Mouse (Mus musculus): ENCODE measurements around the gene Dnah6. TPM values are rescaled to one million over a fixed set of nuclear protein-coding genes. Genes with fewer than 3 reads are reported as not detected.

Dnah6 gene
- total RNA-seq (2022) = under 1 TPM in 2 of 4 experiments, not detected in 2; 0.06 to 0.07 TPM

- peak; percentile 92 for DNase-seq
These were observed at the start of gene Dnah6 for GRCm38 (mm10) chr6:73221189-73221957. Dnah6 (minus strand) TSS chr6:73221651.

DNA sequence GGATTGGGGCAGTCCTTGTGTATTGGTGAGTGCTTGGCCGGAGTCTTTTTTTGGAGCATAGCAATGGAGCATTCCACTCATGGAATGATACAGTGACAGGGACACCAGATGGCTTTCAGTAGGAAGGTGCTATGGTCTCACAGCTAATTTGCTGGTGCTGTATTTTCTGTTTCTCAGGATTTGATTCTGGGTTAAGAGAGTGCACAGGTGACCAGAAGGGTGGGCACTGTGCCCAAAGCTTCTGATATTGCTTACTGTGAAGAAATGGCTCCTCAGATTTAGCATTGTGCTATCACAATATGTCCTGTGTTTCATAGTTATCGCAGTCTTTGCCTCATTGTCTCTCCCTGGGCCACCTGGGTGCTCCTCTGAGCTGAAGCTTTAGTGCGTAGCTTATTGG is 47.9 kb upstream of the Dnah6 start:
- no peak for DNase-seq

GRCm38 (mm10) chr6:73267738-73268311 is 46.4 kb upstream of the Dnah6 start:
- DNase-seq = no peak

DNA sequence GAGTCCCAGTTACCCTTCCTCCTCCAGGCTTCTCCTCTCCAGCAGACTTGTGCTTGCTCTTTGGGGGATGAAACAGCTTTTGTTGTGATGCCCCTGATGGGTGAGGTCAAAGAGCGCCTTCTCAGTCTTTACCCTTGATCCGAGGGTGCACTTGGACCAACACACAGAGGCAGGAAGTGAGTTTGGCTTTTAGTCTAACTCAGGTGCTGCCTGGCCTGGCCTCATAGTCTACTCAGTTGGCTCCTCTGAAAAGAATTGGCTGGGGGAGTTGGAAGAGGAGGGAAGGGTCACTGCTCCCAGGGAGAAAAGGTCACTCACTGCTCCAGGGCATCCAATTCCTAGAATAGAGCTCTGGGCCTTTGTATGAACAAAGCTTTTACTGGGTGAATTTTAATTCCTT is 43.4 kb upstream of the Dnah6 start:
- DNase-seq = no peak

DNA sequence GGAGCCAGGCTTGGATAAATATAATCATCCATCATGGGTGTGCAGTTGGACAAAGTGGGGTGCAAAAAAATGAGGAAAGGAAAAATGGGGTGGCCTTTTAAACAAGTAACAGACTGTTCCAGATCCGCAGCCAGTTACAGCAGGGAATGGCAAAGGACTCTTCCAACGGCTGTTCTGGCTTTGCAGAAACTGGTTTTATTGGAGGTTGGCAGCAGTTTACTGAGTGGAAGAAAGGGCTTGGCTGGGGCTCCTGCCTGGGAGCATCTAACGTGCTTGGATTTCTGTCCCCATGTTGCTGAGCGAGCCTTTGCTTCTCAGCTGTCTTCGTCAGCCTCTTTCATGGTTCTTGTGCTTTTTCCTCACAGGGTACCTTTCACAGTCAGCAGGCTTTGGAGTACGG is 38.7 kb upstream of the Dnah6 start:
- DNase-seq = no peak

DNA sequence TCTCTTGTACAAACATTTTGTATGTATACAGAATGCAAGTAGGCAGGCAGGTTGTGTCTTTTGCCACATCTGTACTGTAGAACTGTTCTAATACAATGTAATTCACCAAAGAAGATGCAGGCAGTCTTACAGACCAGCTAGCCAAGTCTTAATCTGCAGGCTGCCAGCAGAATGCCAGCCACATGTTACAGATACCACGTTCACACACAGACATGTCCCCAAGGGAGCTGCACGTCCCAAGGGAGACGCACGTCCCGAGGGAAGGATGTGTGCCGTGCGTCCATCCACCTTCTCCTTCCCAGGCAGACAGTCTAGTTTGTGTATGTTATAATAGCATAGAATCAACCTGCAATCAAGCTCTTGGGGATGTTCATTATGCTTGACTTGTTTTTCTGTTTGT is 35.6 kb upstream of the Dnah6 start:
- DNase-seq = no peak

GRCm38 (mm10) chr6:73254307-73255228 is 33.1 kb upstream of the Dnah6 start:
- DNase-seq = no peak

GRCm38 (mm10) chr6:73253584-73253983 is 32.1 kb upstream of the Dnah6 start:
- no peak for DNase-seq

DNA sequence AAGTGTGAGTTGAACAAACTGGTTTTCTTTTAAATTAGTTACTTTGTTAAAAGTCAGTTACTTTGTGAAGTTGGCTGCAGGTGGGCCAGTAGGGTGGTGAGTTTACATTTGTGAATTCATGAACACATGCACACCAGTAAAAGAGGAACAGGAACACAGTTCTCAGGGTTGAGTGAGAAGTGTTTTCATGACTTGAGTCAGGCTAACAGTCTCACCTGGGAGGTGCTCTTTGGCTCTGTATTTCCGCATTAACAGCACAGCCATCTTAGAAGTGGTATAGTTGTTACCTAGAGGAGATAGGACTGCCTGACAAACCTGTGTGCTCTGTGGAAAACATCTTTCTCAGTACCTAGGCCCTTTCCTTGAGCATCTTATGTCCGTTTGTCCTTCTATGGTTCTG is 31.6 kb upstream of the Dnah6 start:
- no peak for DNase-seq

DNA sequence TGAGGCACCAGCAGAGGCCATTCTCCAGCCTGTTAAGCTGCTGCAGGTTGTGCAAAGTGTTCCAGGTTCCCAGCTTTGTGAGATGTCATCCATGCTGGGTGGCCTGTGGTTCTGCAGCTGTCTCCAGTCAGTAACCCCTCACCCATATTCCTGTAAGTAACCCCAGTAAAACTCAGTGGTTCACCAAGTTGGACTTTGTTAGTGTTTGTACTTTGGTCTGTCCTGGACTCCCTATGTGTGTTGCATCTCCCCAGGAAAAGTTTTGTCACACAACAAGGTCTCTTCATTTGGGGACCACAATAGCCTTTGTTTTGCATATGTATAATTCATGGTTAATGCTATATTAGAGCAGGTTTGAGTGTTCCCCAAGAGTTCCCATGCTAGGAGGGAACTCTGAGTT is 30.9 kb upstream of the Dnah6 start:
- DNase-seq = no peak

GRCm38 (mm10) chr6:73251336-73251735 is 29.9 kb upstream of the Dnah6 start:
- DNase-seq = no peak

GRCm38 (mm10) chr6:73249851-73250250 is 28.4 kb upstream of the Dnah6 start:
- DNase-seq = no peak

DNA sequence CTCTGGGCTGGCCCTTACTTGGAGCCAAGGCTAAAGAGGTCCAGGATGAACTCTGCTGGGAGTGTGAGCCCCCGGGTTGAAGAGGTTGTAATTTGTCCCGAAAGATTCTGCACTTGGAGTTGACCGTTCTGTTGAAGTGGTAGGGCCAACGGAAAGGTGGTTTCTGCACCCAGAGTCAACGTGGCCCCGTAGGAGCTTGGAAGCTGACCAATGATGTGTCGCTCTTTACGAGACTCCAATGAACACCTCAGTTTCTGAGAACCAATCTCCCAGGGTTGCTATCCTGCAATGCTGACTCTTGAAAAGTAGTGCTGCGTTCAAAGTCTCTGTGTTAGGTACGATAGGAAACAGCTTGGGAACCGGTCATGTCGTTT is 27.6 kb upstream of the Dnah6 start:
- peak; percentile 14 for DNase-seq

DNA sequence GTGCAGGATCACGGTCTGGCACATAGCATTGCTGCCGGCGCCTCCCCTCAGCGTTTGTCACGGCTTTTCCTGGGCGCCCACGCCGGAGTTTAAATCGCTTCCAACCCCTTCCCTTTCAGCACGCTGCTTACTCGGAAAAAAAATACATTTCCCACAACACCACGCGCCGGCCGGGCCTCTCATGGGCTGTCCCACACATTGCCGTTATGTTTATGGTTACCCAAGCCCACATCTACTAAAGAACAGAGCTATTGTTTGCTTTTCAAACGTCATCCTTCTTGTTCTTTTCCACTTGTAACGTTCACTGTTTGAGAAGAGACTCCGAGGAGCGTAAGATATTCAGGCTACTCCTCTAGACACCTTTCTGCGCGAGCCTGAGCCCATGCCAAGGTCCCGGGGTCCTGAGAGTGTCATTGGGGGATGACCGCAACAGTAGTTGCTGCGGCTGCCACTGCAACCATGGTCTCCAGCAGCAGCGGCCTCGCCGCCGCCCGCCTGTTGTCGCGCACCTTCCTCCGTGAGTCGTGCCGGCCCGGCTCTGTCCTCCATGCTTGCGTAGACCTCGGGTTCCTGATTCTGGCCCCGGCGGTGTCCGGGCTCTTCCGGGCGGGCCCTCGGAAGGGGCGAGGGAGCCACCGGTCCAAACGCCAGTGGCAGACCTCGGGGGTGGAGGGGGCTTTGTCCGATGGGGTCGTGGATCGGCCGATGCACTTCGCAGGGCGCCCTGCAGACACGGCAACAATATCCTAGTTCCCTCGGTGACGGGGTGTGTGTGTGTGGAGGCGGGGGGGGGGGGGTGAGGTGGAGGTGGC is 27.0 kb upstream of the Dnah6 start, which contains the start of gene Suclg1:
Gene Suclg1 (plus strand): TSS at position 146 of the 812 bp plus-strand sequence.
- peak; percentile 83 for DNase-seq

DNA sequence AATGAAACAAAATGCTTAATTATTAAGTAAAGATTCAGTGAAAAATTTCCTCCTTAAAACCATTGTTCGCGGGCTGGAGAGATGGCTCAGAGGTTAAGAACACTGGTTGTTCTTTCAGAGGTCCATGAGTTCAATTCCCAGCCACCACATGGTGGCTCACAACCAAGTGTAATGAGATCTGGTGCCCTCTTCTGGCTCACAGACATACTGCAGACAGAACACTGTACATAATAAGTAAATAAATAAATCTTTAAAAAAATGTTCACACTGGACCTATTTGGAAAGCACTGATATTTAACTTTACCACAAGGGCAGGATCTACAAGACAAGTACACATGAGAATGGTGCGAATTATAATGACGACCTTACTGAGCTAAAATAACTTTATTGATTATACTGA is 26.0 kb upstream of the Dnah6 start:
- DNase-seq = no peak

- DNase-seq = no peak
These were observed 25.4 kb upstream of the Dnah6 start for GRCm38 (mm10) chr6:73246821-73247220.

DNA sequence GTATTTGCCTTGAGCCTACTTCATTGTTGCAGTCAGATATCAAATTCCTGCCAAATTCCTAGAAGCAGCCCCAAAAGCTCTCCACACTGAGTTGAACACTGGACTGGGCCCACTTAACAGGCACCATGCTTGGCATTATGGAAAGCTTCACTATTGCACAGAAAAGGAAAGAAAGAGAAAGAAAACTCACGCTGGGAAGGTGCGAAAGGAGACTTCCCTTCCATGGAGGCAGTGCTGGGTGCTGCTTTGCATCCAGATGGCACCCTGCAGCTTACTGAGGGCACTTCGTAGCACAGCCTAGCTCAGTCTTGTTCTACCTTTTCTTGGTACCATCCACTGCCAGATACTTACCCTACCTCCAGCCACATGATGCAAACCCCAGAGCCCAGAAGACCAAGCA is 14.2 kb upstream of the Dnah6 start:
- no peak for DNase-seq

GRCm38 (mm10) chr6:73234302-73234900 is 12.9 kb upstream of the Dnah6 start:
- DNase-seq = no peak

GRCm38 (mm10) chr6:73233202-73233726 is 11.8 kb upstream of the Dnah6 start:
- no peak for DNase-seq

DNA sequence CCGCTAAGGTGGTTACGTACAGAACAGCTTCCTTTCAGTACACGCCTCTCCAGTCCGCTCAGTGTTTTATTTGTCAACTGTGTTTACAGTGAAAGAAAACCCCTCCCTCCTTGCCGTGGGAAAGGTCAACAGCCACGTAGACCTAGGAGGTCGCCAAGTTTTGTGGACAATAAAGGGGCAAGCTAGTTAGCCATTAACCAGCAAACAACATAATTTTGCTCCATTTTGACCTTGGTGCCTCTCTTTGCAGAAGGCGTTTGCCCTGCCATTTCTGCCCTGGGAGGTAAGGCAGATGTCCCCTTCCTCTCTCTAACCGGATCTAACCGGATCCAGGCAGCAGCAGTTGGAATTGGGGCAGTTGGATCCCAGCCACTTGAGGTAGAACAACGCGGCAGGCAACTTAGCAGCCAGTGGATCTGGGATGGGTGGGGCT is 10.7 kb upstream of the Dnah6 start:
- DNase-seq = no peak

GRCm38 (mm10) chr6:73228881-73229280 is 7.4 kb upstream of the Dnah6 start:
- no peak for DNase-seq

DNA sequence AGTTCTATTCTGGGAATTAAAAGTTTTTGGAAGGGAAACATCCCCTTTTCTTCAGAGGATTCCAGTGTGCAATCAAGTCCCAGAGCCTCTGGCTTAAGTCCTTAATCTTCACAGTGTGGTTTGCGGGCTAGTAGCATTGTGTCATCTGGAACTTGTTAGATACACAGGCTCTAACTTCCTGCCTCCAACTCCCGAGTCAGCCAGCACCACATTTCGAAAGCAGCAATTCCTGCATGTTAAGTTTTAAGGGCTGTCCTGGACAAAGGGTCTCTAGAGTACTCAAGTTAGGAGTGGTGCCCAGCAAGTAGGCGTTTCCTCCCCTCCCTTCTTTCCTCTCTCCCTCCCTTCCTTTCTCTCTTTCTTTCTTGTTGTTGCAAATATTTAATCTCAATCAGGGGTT is 7.0 kb upstream of the Dnah6 start:
- no peak for DNase-seq
